Mouse (Mus musculus): Measurements from ENCODE around the gene Nasp.
A peak's percentile ranks its signal among the peaks of the same experiment; 100 is the strongest.
"Not testable (repeated sequence)": the region's sequence is repeated elsewhere in the genome, so short reads cannot be mapped to it uniquely, and the experiment has no call there.

Nasp gene

DNA sequence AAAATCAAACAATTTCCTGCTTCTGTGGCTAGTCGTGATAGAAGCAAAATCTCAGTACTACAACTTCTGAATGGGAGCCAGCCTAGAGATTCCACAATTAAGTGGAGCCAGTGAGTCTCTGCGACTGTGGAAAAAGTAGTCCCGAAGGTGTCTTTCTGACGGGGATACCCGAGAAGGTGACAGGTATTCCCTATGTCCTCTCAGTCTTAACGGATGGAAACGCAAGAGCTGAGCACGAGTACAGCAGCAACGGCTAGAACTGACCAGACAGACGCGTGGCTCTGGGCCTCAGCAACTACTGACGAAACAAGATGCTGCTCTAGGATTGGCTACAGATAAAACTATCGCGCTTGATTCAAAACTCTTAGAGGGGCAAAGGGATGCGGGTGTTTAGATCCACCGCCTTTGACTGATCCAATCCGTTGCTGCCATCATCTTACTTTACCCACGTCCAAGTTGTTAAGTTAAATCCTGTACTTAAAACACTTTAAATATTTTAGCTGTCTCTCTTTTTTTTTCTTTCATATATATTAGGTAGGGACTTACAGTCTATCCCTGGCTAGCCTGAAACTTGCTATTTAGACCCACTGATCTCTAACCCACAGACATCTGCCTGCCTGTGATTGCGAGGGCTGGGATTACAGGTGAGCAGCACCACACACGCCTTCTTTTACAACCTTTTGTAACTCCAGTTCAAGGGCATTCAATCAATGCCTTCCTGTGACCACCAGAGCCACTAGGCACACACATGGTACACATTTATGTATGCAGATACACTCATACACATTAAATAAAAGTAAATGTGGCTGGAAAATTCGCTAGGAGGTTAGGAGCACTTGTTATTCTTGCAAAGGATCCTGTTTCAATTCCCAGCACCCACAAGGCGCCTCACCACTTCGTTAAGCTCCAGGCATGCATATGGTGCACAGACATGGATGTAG lies at the start of gene Nasp:
Gene Nasp (minus strand): TSS at position 220 of the 941 bp plus-strand sequence.
- DNase-seq, result peak; percentile 83 to 88

GRCm38 (mm10) chr4:116676027-116676426 lies 48.3 kb upstream of the Nasp start:
- no peak for DNase-seq

DNA sequence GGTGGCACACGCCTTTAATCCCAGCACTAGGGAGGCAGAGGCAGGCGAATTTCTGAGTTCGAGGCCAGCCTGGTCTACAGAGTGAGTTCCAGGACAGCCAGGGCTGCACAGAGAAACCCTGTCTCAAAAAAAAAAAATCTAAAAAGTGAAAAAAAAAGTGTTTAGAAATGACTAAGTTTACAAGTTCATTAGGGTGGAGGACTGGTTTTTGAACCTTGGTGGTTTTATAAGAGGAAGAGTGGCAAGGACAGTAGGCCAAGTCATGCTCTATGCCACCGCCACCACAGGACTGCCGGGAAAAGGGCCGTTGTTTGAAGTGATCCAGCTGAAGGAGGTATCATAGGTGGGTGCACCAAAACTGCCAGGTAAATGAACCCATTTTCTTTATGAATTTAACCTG lies 47.0 kb upstream of the Nasp start:
- DNase-seq, result not testable (repeated sequence)

GRCm38 (mm10) chr4:116672785-116673184 lies 45.0 kb upstream of the Nasp start:
- DNase-seq, result peak; percentile 79 to 84

GRCm38 (mm10) chr4:116669291-116669690 lies 41.5 kb upstream of the Nasp start:
- peak in 1 of 2 experiments; percentile 20 for DNase-seq

- DNase-seq, result peak in 1 of 2 experiments; percentile 23
These were observed 40.4 kb upstream of the Nasp start for GRCm38 (mm10) chr4:116668145-116668544.

DNA sequence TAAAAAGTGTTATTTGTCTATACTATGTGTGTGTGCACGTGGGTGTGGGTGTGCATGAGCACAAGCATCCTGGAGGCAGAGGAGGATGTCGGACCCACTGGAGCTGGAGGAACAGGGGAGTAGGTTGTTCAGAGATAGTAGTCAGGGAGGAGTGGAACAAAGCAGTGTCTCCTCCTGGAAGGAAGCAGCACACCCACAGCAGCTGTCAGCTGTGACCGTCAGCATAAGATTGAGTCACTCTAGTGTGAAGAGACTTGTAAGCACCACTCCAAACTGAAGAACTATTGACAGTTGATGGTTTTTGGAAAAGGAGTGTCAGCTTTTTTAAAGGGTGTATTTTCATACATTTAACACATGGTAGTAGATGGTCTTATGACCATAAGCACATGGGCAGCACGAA lies 38.9 kb upstream of the Nasp start:
- no peak for DNase-seq

- no peak for DNase-seq
These were observed 34.3 kb upstream of the Nasp start for GRCm38 (mm10) chr4:116661998-116662397.

- DNase-seq, result no peak
These were observed 33.1 kb upstream of the Nasp start for GRCm38 (mm10) chr4:116660829-116661228.

- not testable (repeated sequence) for DNase-seq
These were observed 32.2 kb upstream of the Nasp start for GRCm38 (mm10) chr4:116659916-116660315.

DNA sequence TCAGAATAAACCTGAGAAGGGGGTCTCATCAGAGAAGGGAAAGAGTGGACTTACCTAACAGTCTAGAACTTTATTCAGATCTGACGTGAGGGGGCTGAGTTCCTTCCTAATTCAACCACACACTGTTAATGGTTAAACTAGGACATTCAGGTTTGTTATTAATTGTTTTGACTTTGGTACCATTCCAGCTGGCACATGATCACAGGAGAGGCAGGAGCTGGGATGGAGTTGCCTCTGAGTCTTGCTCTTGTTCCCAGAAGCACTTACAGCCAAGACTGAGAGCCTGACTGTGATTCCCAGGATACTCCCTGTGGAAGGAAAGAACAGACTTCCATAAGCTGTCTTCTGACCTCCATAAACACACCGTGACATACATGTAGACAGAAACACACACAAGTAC lies 31.7 kb upstream of the Nasp start:
- peak; percentile 33 to 56 for DNase-seq

DNA sequence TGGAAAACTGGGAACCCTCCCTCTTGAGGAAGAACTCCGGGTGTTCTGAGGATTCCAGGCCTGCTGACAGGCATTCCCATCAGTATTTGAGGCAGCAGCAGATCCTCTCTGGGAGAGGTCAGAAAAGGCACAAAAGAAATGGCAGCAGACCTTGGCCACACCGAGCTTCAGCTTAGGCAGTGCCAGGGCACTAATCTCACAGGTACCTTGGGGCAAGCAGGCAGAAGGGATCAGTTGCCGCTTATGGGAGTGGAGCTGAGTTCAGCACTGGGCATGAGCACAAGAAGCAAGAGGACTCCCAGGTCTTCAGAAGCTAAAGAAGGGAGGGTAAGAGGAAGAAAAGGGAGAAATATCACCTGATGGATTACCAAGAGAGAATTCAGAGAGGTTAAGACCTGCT lies 30.2 kb upstream of the Nasp start:
- DNase-seq, result no peak

- DNase-seq, result no peak
These were observed 27.9 kb upstream of the Nasp start for GRCm38 (mm10) chr4:116655658-116656057.

DNA sequence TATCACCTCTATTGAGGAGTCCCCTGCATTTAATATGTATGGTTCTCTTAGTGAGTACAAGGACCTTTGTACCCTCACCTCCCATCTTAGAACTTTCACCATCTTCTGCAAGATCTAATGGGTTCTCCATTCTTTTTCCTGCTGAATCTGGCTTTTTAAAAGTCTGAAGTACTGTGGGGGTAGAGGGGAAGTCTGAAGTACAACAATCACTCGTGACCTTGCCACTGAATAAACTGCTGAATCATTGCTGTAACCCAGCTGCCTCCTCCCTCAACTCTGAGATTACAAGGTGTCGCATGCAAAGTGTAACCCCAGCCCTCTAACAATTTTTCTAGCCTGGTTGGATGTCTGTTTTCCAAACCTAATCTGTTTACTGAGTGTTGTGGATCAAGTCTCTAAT lies 27.4 kb upstream of the Nasp start:
- no peak for DNase-seq

DNA sequence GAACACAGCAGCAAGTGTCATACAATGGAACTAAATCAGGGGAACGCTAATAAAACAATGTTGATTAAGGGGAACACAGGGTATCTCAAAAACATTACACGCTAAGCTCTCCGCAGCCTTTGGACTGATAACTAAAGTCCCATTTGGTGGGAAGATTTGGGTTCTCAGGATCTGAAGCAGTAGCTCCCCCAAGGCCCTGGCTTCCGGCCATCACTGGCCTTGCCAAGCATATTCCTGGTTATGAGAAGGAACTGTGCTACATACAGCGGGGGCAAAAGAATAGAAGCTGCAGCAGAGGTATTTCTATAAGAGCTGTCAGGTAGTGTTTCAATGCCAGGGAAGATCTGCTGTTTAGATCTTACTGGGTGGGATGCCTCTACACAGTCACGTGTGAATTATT lies 25.5 kb upstream of the Nasp start:
- DNase-seq, result no peak

DNA sequence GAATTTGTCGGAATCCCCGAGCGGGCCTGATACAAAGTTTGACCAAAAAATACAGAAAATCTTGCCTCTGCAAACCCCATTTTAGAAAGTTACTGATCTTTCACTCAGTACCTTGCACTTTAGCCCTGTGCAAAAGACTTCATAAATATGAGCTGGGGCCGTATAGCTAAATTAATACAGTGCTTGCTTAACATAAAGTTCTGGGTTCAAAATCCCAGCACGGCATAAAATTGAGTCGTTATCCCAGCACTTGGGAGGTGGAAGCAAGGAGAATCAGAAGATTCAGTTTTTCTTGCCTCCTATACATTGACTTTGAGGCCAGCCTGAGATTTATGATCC lies 24.0 kb upstream of the Nasp start:
- DNase-seq, result no peak

DNA sequence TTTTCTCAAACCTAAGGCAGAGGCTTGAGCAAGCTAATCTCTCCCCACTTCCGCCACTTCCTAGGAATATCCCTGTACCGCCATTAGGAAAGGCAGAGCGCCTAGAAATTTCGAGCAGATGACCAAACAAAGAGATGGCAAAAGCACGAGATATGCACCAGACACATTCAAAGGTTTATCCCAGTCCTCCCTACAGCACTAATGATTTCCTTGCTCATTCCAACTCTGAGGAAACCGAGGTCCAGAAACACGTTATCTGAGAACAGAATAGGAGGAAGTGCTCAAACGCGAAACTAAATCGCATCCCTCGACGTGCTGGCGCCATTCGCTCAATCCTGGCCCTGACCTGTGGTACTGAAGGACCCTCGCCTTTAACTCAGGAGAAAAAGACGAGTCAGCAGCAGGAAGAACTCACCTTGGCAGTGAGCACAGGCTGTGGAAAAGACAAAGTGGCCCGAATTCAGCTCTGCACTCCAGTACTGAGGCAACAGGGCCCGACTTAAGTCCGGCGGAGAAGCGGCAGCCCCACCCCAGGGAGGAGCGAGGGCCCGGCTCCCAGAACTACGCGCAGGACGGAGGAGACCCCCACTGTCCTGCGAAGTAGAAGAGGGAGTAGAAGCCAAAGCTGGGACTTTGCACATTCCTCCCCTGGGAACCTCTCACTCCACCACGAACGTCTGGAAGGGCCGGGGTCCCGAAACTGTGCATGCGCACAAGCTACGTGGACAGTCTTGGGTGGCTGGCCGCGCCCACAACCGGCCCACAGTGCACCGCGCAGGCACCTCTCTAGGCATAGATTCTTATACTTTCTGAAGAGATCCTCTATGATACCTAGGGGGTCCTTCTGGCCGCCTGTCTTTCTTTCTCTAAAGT lies 23.4 kb upstream of the Nasp start, which contains the start of gene Akr1a1:
Gene Akr1a1 (minus strand): TSS at position 757 of the 873 bp plus-strand sequence.
- DNase-seq, result peak; percentile 93 to 95

- DNase-seq, result no peak
These were observed 22.6 kb upstream of the Nasp start for GRCm38 (mm10) chr4:116650365-116650764.

DNA sequence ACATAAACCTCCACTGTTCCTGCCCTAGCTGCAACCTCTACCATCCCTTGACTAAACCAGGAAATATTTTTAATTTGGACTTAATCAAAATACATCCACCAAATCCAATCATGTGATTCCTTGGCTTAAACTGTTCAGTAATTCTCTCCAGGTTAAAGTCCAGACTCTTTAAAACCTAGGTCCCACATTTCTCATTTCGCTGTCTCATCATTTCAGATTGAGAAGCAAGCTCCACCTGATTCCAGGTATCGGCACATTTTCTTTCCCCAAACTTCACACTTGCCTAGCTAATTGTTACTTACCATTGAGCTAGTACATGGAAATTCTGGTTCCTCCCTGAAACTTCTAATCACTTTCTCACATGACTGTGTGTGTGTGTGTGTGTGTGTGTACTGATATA lies 21.7 kb upstream of the Nasp start:
- DNase-seq, result no peak

GRCm38 (mm10) chr4:116645624-116646023 lies 17.9 kb upstream of the Nasp start:
- DNase-seq, result no peak

GRCm38 (mm10) chr4:116644326-116644725 lies 16.6 kb upstream of the Nasp start:
- peak in 1 of 2 experiments; percentile 37 for DNase-seq

DNA sequence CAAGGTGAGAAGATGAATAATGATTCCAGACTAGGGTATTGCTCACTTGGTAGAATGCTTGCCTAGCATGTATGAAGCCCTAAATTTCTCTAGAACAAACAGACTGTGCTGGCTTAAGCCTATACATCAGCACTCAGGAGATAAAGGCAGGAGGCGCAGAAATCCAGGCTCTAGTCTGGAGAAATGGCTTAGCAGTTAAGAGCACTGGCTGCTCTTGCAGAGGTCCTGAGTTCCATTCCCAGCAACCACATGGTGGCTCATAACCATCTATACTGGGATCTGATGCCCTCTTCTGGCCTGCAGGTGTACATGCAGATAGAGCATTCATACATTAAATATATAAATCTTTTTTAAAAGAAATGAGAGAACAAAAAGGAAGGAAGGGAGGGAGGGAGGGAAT lies 14.3 kb upstream of the Nasp start:
- DNase-seq, result no peak

DNA sequence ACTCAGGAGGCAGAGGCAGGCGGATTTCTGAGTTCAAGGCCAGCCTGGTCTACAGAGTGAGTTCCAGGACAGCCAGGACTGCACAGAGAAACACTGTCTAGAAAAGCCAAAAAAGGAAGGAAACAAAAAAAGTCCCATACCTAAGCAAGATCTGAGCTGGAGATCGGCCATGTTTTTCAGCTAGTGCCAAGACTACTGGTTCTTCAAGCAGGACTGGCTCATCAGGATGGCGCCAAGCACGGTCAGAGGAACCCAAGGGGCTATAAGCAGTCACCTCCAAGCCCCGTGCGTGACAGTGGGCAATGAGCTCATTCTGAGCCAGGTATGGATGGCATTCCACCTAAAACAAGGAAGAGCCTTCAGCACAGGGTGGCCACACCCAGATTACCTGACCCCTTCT lies 11.1 kb upstream of the Nasp start:
- DNase-seq, result no peak

- DNase-seq, result no peak
These were observed 7.5 kb upstream of the Nasp start for GRCm38 (mm10) chr4:116635197-116635596.

All from lung, postnatal 4 days (tissue).